Mouse (Mus musculus) CD4-positive, CD25-positive, alpha-beta regulatory T cell, adult 2 months (primary cell): ENCODE results near the gene Mavs.

ENCODE experiments used
- DNase-seq: peaks from one replicate; pipeline ENCODE4 v3.0.0-alpha.2; 2012; ENCODE audit warnings: low read depth, low spot score

The Mavs gene

GRCm38 (mm10) chr2:131233307-131234126 lies at the start of gene Mavs:
Mavs (plus strand) TSS chr2:131234063.
- peak; percentile 96 for DNase-seq

GRCm38 (mm10) chr2:131186343-131186742 lies 47.5 kb upstream of the Mavs start:
- no peak for DNase-seq

GRCm38 (mm10) chr2:131186771-131187601 lies 46.9 kb upstream of the Mavs start, which contains the start of the genes Cdc25b and Spef1:
Cdc25b (plus strand) TSS chr2:131186949.
Spef1 (minus strand) TSS chr2:131187282.
- DNase-seq: peak; percentile 90

GRCm38 (mm10) chr2:131187602-131187922 lies 46.3 kb upstream of the Mavs start:
- no peak for DNase-seq

GRCm38 (mm10) chr2:131188311-131188710 lies 45.6 kb upstream of the Mavs start:
- DNase-seq: peak; percentile 68

GRCm38 (mm10) chr2:131189521-131190309 lies 44.1 kb upstream of the Mavs start:
- peak; percentile 56 for DNase-seq

- DNase-seq: peak; percentile 28
Observed at GRCm38 (mm10) chr2:131190344-131191004, 43.4 kb upstream of the Mavs start.

- peak; percentile 50 for DNase-seq
Observed at GRCm38 (mm10) chr2:131191005-131191390, 42.9 kb upstream of the Mavs start.

- DNase-seq: no peak
Observed at GRCm38 (mm10) chr2:131196606-131197316, 37.1 kb upstream of the Mavs start.

- DNase-seq: no peak
Observed at GRCm38 (mm10) chr2:131200710-131201109, 33.2 kb upstream of the Mavs start.

GRCm38 (mm10) chr2:131201262-131201661 lies 32.6 kb upstream of the Mavs start:
- DNase-seq: no peak

- no peak for DNase-seq
Observed at GRCm38 (mm10) chr2:131203816-131204409, 29.9 kb upstream of the Mavs start.

GRCm38 (mm10) chr2:131204410-131204981 lies 29.4 kb upstream of the Mavs start:
- peak; percentile 22 for DNase-seq

- DNase-seq: no peak
Observed at GRCm38 (mm10) chr2:131205521-131206182, 28.2 kb upstream of the Mavs start.

- DNase-seq: no peak
Observed at GRCm38 (mm10) chr2:131206778-131207177, 27.1 kb upstream of the Mavs start, which contains the start of gene Ap5s1. Ap5s1 (plus strand) TSS chr2:131207078.

- no peak for DNase-seq
Observed at GRCm38 (mm10) chr2:131208356-131208755, 25.5 kb upstream of the Mavs start.

GRCm38 (mm10) chr2:131209125-131209795 lies 24.6 kb upstream of the Mavs start:
- DNase-seq: no peak

GRCm38 (mm10) chr2:131209969-131210792 lies 23.7 kb upstream of the Mavs start:
- peak; percentile 94 for DNase-seq
